Mouse (Mus musculus) limb, embryonic 13.5 days (tissue): Measurements from ENCODE around the gene P2ry2. TPM values are rescaled to one million over a fixed set of nuclear protein-coding genes. Genes with fewer than 3 reads are reported as not detected.

Source experiments
- ATAC-seq: fragments of 200-750 bp; cut with Nextera tagmentation; 2 replicates; pipeline ENCODE4 v1.8.0; 2017; ENCODE audit warnings: low read depth, moderate number of reproducible peaks, moderate TSS enrichment; ENCODE audit not compliant: low FRiP score
- H3K27ac ChIP-seq: fragments of 300-500 bp; sonication (generic); 2 replicates; pipeline ENCODE4 v1.5.1; 2015; ENCODE audit warnings: inconsistent platforms, mild to moderate bottlenecking, moderate library complexity
- H3K27me3 ChIP-seq: fragments of 300-500 bp; sonication (generic); 2 replicates; pipeline ENCODE4 v1.6.1; 2015; ENCODE audit warnings: mild to moderate bottlenecking, inconsistent platforms
- H3K36me3 ChIP-seq: fragments of 300-500 bp; sonication (generic); 2 replicates; pipeline ENCODE4 v1.6.1; 2015; ENCODE audit warnings: inconsistent platforms, mild to moderate bottlenecking, moderate library complexity
- H3K4me1 ChIP-seq: fragments of 300-500 bp; sonication (generic); 2 replicates; pipeline ENCODE4 v1.6.1; 2015; ENCODE audit warnings: inconsistent platforms
- H3K4me2 ChIP-seq: fragments of 300-500 bp; sonication (generic); replicated peaks from 2 replicates; pipeline ENCODE4 v1.6.1; 2015; ENCODE audit warnings: inconsistent platforms, mild to moderate bottlenecking, moderate library complexity
- H3K4me3 ChIP-seq: fragments of 300-500 bp; sonication (generic); 2 replicates; pipeline ENCODE4 v1.5.1; 2015; ENCODE audit warnings: moderate library complexity, mild to moderate bottlenecking, inconsistent platforms
- H3K9ac ChIP-seq: fragments of 300-500 bp; sonication (generic); 2 replicates; pipeline ENCODE4 v1.6.1; 2015; ENCODE audit warnings: mild to moderate bottlenecking, inconsistent platforms
- H3K9me3 ChIP-seq: fragments of 300-500 bp; sonication (generic); 2 replicates; pipeline ENCODE4 v1.6.1; 2016; ENCODE audit warnings: inconsistent platforms
- WGBS: fragments of 180-500 bp; shearing (Covaris S2); methylation state at CpG from one replicate; pipeline ENCODE4 v1.1.7; 2015; 5-methylcytosine and 5-hydroxymethylcytosine counted together
- polyA plus RNA-seq: library from polyadenylated mRNA; unstranded; fragments of >200 nt; fragmentation: Nextera tagmentation; extraction: Ambion mirVana; gene quantifications from 2 replicates; pipeline ENCODE4 v1.2.1, GENCODE M21; 2015

P2ry2 gene
- polyA plus RNA-seq, 1 experiment from 2014 or later: 1.3 TPM

DNA sequence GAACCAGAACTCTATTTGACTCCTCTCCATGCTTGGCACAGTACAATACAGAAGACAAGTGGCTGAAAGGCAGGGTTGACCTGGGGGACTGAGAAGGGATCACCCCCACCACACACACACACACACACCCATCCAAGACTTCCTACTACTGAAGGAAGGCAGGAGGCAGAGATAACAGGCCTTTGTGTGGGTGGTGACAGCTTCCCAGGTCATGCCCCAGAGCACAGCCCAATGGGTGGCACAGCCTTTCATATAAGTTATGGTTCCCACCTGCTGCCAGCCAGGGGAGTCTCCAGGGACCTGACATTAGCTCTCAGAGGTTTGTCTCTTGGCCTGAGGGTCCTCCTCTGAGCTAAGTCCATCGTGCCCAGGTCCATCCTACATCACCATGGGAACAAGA lies 15.5 kb downstream of the P2ry2 start:
- Histone ChIP-seq H3K9ac (no peak overlapping the region), H3K4me3 (no peak overlapping the region), H3K4me2 (no peak overlapping the region), H3K27ac (no peak overlapping the region), H3K4me1 (peaks cover 1% of the 10 kb centered on the region; the same call in 1 of the 2 replicates), H3K36me3 (no peaks in the 10 kb centered on the region), H3K9me3 (no peaks in the 10 kb centered on the region), H3K27me3 (no peaks in the 10 kb centered on the region)
- 52% methylated on average over 1 of the region's 1 CpGs for WGBS
- ATAC-seq: no peak

- WGBS: 71% methylated on average over 3 of the region's 3 CpGs
- H3K27ac ChIP-seq: no peak overlapping the region
- H3K9me3 ChIP-seq: no peaks in the 10 kb centered on the region
- no peaks in the 10 kb centered on the region for H3K36me3 ChIP-seq
- H3K9ac ChIP-seq: no peak overlapping the region
- no peaks in the 10 kb centered on the region for H3K27me3 ChIP-seq
- H3K4me2 ChIP-seq: no peak overlapping the region
- ATAC-seq: no peak
- no peaks in the 10 kb centered on the region for H3K4me1 ChIP-seq
- H3K4me3 ChIP-seq: no peak overlapping the region
Measured at GRCm38 (mm10) chr7:100995951-100996350, 16.7 kb downstream of the P2ry2 start.

DNA sequence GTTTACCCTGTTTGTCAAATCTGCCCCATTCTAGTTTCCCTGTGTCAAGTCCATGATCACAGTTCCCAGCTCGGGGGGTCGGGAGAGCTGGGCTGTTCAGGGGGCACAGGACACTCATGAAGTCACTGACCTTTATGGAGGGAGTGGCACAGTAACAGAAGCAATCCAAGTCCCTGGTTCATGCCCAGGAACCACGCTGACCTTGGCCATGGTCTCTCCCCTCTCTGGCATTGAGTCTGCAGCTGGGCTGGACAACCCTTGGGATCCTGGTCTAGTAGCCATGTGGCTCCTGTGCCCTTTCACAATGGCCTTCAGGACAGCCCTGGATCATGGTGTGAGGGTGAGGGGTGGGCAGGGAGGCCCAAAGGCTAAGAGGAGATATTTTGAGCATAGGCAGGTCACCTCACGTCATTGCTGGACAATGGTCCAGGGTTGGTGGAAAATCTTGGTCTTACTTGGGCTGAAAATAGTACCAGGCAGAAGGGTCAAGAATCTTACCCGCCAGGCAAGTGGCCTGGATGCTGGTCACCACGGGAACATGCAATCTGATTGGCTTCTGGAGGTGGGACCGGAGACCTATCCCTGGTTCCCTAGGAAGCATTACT lies 17.3 kb downstream of the P2ry2 start:
- H3K27me3 ChIP-seq: no peaks in the 10 kb centered on the region
- no peak overlapping the region for H3K27ac ChIP-seq
- no peaks in the 10 kb centered on the region for H3K36me3 ChIP-seq
- no peak overlapping the region for H3K4me2 ChIP-seq
- no peak overlapping the region for H3K4me3 ChIP-seq
- no peaks in the 10 kb centered on the region for H3K9me3 ChIP-seq
- no peak overlapping the region for H3K9ac ChIP-seq
- WGBS: 83% methylated on average over 7 of the region's 7 CpGs
- H3K4me1 ChIP-seq: no peaks in the 10 kb centered on the region
- ATAC-seq: no peak

DNA sequence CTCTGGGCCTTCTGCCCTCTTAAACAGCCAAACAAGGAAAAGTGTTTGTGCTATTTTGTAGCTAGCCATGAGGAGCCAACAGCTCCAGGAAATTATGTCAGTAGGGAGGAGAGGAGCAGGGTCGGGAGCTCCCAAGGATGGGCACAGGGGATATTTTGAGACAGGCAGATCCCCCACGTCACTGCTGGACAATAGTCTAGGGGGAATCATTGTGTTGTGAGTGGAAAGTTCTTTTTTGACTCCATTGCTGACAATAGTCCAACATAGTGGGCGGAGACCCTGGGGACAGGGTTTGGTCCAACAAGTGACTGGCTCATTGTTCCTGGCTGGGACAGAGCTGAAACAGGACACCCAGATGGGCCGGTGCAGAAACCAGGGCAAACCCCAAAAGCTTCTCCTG lies 19.5 kb downstream of the P2ry2 start:
- H3K27ac ChIP-seq: no peak overlapping the region
- no peaks in the 10 kb centered on the region for H3K36me3 ChIP-seq
- H3K4me2 ChIP-seq: no peak overlapping the region
- H3K9ac ChIP-seq: no peak overlapping the region
- ATAC-seq: no peak
- no peaks in the 10 kb centered on the region for H3K27me3 ChIP-seq
- no peaks in the 10 kb centered on the region for H3K9me3 ChIP-seq
- H3K4me1 ChIP-seq: peaks cover 3% of the 10 kb centered on the region; the same call in 1 of the 2 replicates
- 84% methylated on average over 4 of the region's 4 CpGs for WGBS
- no peak overlapping the region for H3K4me3 ChIP-seq

DNA sequence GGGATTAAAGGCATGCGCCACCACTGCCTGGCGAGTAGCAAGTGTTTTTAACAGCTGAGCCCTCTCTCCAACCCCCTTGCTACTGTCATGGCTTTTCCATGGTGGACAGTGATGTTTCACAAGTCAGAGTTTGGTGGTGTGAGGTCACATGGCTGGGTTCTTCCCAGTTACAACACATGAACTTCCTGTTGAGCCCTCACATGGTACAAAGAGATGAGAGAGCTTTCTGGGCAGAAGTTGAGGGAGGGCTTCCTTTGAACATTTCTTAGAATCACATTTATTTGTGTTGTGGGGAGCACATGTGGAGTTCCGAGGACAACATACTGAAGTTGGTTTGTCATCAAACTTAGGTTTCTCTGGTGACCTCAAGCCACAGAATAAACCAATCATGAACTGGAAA lies 20.7 kb downstream of the P2ry2 start:
- Histone ChIP-seq H3K4me2 (no peak overlapping the region), H3K27ac (no peak overlapping the region), H3K27me3 (no peaks in the 10 kb centered on the region), H3K36me3 (no peaks in the 10 kb centered on the region), H3K9ac (no peak overlapping the region), H3K9me3 (no peaks in the 10 kb centered on the region), H3K4me1 (peaks cover 4% of the 10 kb centered on the region; the same call in 1 of the 2 replicates), H3K4me3 (no peak overlapping the region)
- ATAC-seq: no peak
- WGBS: 87% methylated on average over 3 of the region's 3 CpGs

DNA sequence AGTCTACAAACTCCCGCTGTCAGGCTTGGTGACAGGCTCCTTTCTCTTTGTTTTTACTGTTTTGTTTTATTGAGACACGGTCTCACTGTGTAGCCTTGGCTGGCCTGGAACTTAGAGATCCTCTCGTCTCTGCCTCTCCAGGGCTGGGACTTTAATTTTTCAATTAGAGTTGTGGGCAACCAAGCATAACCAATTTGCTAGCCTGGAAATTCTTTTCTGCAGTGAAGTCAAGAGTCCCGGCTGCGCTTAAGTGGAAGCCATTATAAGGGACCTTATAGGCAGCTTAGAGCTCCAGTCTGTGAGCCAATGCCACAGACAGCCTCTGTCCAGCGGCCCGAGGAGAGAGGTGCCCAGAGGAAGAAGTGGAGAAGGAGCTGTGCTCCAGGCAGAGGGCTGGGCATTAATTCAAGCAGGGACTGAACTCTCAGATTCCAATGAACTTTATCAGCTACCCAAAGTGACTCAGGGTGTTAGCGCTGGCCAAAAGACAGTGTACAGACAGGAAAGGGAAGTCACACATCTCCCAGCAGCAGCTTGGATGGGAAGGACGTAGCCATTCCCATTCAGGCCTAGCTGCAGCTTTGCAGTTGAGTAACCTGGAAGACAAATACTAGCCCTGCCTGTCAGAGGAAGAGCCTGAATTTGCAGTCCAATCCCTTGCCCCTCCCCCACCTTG lies 21.9 kb downstream of the P2ry2 start:
- no peak overlapping the region for H3K27ac ChIP-seq
- no peaks in the 10 kb centered on the region for H3K9me3 ChIP-seq
- H3K4me3 ChIP-seq: no peak overlapping the region
- H3K4me1 ChIP-seq: peaks cover 4% of the 10 kb centered on the region; the same call in 1 of the 2 replicates
- no peaks in the 10 kb centered on the region for H3K36me3 ChIP-seq
- WGBS: 59% methylated on average over 9 of the region's 9 CpGs
- no peaks in the 10 kb centered on the region for H3K27me3 ChIP-seq
- H3K9ac ChIP-seq: no peak overlapping the region
- no peak overlapping the region for H3K4me2 ChIP-seq
- no peak for ATAC-seq

- H3K9ac ChIP-seq: no peak overlapping the region
- no peaks in the 10 kb centered on the region for H3K9me3 ChIP-seq
- no peak overlapping the region for H3K4me3 ChIP-seq
- no peaks in the 10 kb centered on the region for H3K27me3 ChIP-seq
- H3K4me1 ChIP-seq: peaks cover 16% of the 10 kb centered on the region
- 0 out of 2 replicates have a peak overlapping the region, but pooled peaks have one; percentile 21 for H3K4me2 ChIP-seq
- H3K36me3 ChIP-seq: no peaks in the 10 kb centered on the region
- ATAC-seq: peak; percentile 57; the same call in 1 of the 2 replicates
- WGBS: 14% methylated on average over 9 of the region's 9 CpGs
- H3K27ac ChIP-seq: no peak overlapping the region
Measured at GRCm38 (mm10) chr7:100988092-100988491, 24.6 kb downstream of the P2ry2 start.

GRCm38 (mm10) chr7:100984452-100985395 lies 27.9 kb downstream of the P2ry2 start:
- peak; percentile 29; the same call in 1 of the 2 replicates for ATAC-seq
- H3K27ac ChIP-seq: peak overlapping the region; percentile 70
- H3K4me2 ChIP-seq: peak overlapping the region; percentile 45
- peaks cover 17% of the 10 kb centered on the region for H3K4me1 ChIP-seq
- no peaks in the 10 kb centered on the region for H3K9me3 ChIP-seq
- 0 out of 2 replicates have a peak overlapping the region, but pooled peaks have one; percentile 7 for H3K4me3 ChIP-seq
- no peaks in the 10 kb centered on the region for H3K27me3 ChIP-seq
- peak overlapping the region; percentile 31; the same call in 1 of the 2 replicates for H3K9ac ChIP-seq
- 29% methylated on average over 21 of the region's 21 CpGs for WGBS
- no peaks in the 10 kb centered on the region for H3K36me3 ChIP-seq

DNA sequence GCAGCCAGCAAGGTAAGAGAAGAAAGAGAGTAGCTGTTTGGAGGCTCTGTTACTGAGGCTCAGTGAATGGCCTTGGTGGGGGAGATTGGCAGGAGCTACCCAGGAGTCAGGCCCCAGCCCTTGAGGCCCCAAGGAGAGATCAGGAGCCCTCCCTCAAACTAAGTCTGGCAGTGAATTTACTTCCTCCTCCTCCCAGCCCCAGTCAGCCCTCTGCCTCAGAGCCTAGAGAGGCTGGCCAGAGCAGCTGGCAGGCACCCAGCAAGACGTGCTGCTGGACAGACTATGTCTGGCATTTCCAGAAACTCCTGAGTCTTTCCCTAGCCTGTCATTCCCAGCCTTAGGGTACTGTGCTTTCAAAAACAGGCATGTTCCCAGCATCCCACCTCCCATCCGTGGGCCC lies 33.5 kb downstream of the P2ry2 start:
- ATAC-seq: peak; percentile 57
- H3K4me3 ChIP-seq: no peak overlapping the region
- 33% methylated on average over 2 of the region's 2 CpGs for WGBS
- peak overlapping the region; percentile 33 for H3K27ac ChIP-seq
- peaks cover 23% of the 10 kb centered on the region for H3K4me1 ChIP-seq
- H3K36me3 ChIP-seq: no peaks in the 10 kb centered on the region
- H3K4me2 ChIP-seq: no peak overlapping the region
- H3K27me3 ChIP-seq: peaks cover 14% of the 10 kb centered on the region
- H3K9me3 ChIP-seq: no peaks in the 10 kb centered on the region
- 0 out of 2 replicates have a peak overlapping the region, but pooled peaks have one; percentile 35 for H3K9ac ChIP-seq

GRCm38 (mm10) chr7:100978171-100978570 lies 34.5 kb downstream of the P2ry2 start:
- Histone ChIP-seq H3K27ac (no peak overlapping the region), H3K36me3 (no peaks in the 10 kb centered on the region), H3K4me3 (no peak overlapping the region), H3K27me3 (peaks cover 24% of the 10 kb centered on the region), H3K9ac (no peak overlapping the region), H3K9me3 (no peaks in the 10 kb centered on the region), H3K4me2 (no peak overlapping the region), H3K4me1 (peaks cover 25% of the 10 kb centered on the region)
- no peak for ATAC-seq
- WGBS: 83% methylated on average over 5 of the region's 5 CpGs

- H3K36me3 ChIP-seq: no peaks in the 10 kb centered on the region
Measured at GRCm38 (mm10) chr7:100974135-100974903, 38.3 kb downstream of the P2ry2 start, which contains the start of gene P2ry6. Gene P2ry6, minus strand, starts transcription at chr7:100974649.

More at GRCm38 (mm10) chr7:100974135-100974903, 38.3 kb downstream of the P2ry2 start, which contains the start of gene P2ry6:
- WGBS: 6% methylated on average over 35 of the region's 36 CpGs
- Histone ChIP-seq H3K4me3 (peak within 1 kb of the TSS; percentile 41), H3K4me2 (peak within 1 kb of the TSS; percentile 72), H3K27me3 (peaks cover 34% of the 10 kb centered on the region), H3K9me3 (no peaks in the 10 kb centered on the region), H3K9ac (peak within 1 kb of the TSS; percentile 63), H3K4me1 (peaks cover 32% of the 10 kb centered on the region), H3K27ac (no peak within 1 kb of the TSS)
- peak; percentile 34; the same call in 1 of the 2 replicates for ATAC-seq
